Mouse (Mus musculus) G1E (cell line): Measurements from ENCODE around the gene Notch4. TPM values are rescaled to one million over a fixed set of nuclear protein-coding genes. Genes with fewer than 3 reads are reported as not detected.
A peak's percentile ranks its signal among the peaks of the same experiment; 100 is the strongest.

Experiments
- ATAC-seq: 2 replicates; pipeline ENCODE4 v1.8.0; 2016; ENCODE audit warnings: mild to moderate bottlenecking; ENCODE audit not compliant: insufficient number of reproducible peaks, poor library complexity, low FRiP score, severe bottlenecking; ENCODE audit errors: extremely low read depth
- DNase-seq: peaks from one replicate; pipeline ENCODE4 v3.0.0; 2012; ENCODE audit warnings: low spot score
- H3K27me3 ChIP-seq: 2 replicates; pipeline ENCODE4 v1.6.1; 2012; ENCODE audit warnings: mild to moderate bottlenecking, low read length, inconsistent platforms; ENCODE audit not compliant: insufficient read depth
- H3K36me3 ChIP-seq: replicated peaks from 2 replicates; pipeline ENCODE3; 2012; ENCODE audit warnings: mild to moderate bottlenecking, inconsistent platforms
- H3K4me1 ChIP-seq: 2 replicates; pipeline ENCODE4 v1.6.1; 2012; ENCODE audit warnings: low read depth, low read length, inconsistent platforms, mixed read lengths; ENCODE audit not compliant: insufficient read depth
- H3K4me3 ChIP-seq: 2 replicates; pipeline ENCODE4 v1.5.1; 2012; ENCODE audit warnings: low read depth, mild to moderate bottlenecking, inconsistent platforms, low read length, moderate library complexity, mixed read lengths
- H3K9me3 ChIP-seq: replicated peaks from 2 replicates; pipeline ENCODE4 v1.6.1; 2012; ENCODE audit warnings: inconsistent platforms
- CTCF ChIP-seq: IDR thresholded peaks from 2 replicates; pipeline ENCODE4 v1.5.1; 2012; ENCODE audit warnings: low read depth, low read length, inconsistent platforms, mixed read lengths
- GATA1 ChIP-seq: IDR thresholded peaks from 2 replicates; pipeline ENCODE4 v1.6.1; 2012; ENCODE audit warnings: borderline replicate concordance, low read length, inconsistent platforms, mixed read lengths
- GATA2 ChIP-seq: IDR thresholded peaks from 2 replicates; pipeline ENCODE4 v1.6.1; 2012; ENCODE audit warnings: low read depth, low read length, inconsistent platforms, borderline replicate concordance
- POLR2AphosphoS5 ChIP-seq: IDR thresholded peaks from 2 replicates; pipeline ENCODE4 v1.6.1; 2012; ENCODE audit warnings: low read depth, low read length, inconsistent platforms; ENCODE audit not compliant: insufficient replicate concordance
- TAL1 ChIP-seq: conservative IDR thresholded peaks from 2 replicates; pipeline ENCODE4 v1.6.1; 2012; ENCODE audit warnings: low read depth, low read length, inconsistent platforms, mixed read lengths
- polyA plus RNA-seq: library from polyadenylated mRNA; stranded (reverse); fragments of >175 nt; gene quantifications from 2 replicates; pipeline ENCODE4 v1.2.3, GENCODE M21; 2012
- total RNA-seq, 2 experiments: library from RNA; stranded (forward) in 1 of 2; stranded (reverse) in 1 of 2; fragments of 200-1000 nt in 1 of 2; fragments of >200 nt in 1 of 2; fragmentation: Nextera tagmentation in 1 of 2; gene quantifications; 2 replicates each; pipeline ENCODE4 v1.2.3; 2014 to 2017

Notch4 gene
- total and polyA plus RNA-seq, 3 experiments, result 0.34 to 0.60 (median 0.60) TPM

- no peak overlapping the region for H3K4me3 ChIP-seq
- H3K27me3 ChIP-seq, result peaks cover 44% of the 10 kb centered on the region
- H3K4me1 ChIP-seq, result peaks cover 10% of the 10 kb centered on the region
- no peaks in the 10 kb centered on the region for H3K9me3 ChIP-seq
- no peak for TF ChIP-seq GATA1
- no peak for TF ChIP-seq POLR2AphosphoS5
- no peak for TF ChIP-seq CTCF
- no peak for TF ChIP-seq GATA2
- no peak for TF ChIP-seq TAL1
- H3K36me3 ChIP-seq, result no peaks in the 10 kb centered on the region
- ATAC-seq (no peak), DNase-seq (no peak)
Measured at GRCm38 (mm10) chr17:34582528-34582927, 18.5 kb downstream of the Notch4 start.

GRCm38 (mm10) chr17:34583397-34583796 lies 19.3 kb downstream of the Notch4 start:
- DNase-seq (no peak), ATAC-seq (no peak)
- H3K36me3 ChIP-seq, result no peaks in the 10 kb centered on the region
- H3K4me1 ChIP-seq, result peaks cover 16% of the 10 kb centered on the region
- H3K9me3 ChIP-seq, result no peaks in the 10 kb centered on the region
- no peak overlapping the region for H3K4me3 ChIP-seq
- H3K27me3 ChIP-seq, result peaks cover 39% of the 10 kb centered on the region
- no peak for TF ChIP-seq CTCF

- DNase-seq (no peak), ATAC-seq (no peak)
- no peak for TF ChIP-seq GATA1
- Histone ChIP-seq H3K9me3 (no peaks in the 10 kb centered on the region), H3K36me3 (no peaks in the 10 kb centered on the region), H3K27me3 (peaks cover 39% of the 10 kb centered on the region), H3K4me1 (peaks cover 20% of the 10 kb centered on the region), H3K4me3 (no peak overlapping the region)
Measured at GRCm38 (mm10) chr17:34583819-34584218, 19.8 kb downstream of the Notch4 start.

GRCm38 (mm10) chr17:34585121-34585520 lies 21.1 kb downstream of the Notch4 start:
- H3K27me3 ChIP-seq, result peaks cover 36% of the 10 kb centered on the region
- DNase-seq (no peak), ATAC-seq (no peak)
- H3K9me3 ChIP-seq, result no peaks in the 10 kb centered on the region
- H3K4me3 ChIP-seq, result no peak overlapping the region
- no peaks in the 10 kb centered on the region for H3K36me3 ChIP-seq
- peaks cover 33% of the 10 kb centered on the region for H3K4me1 ChIP-seq
- TF ChIP-seq CTCF, result no peak
- TF ChIP-seq POLR2AphosphoS5, result no peak
- no peak for TF ChIP-seq GATA1
- no peak for TF ChIP-seq TAL1

GRCm38 (mm10) chr17:34585877-34586771 lies 22.1 kb downstream of the Notch4 start:
- Histone ChIP-seq H3K9me3 (no peaks in the 10 kb centered on the region), H3K4me1 (peaks cover 43% of the 10 kb centered on the region), H3K36me3 (peaks cover 7% of the 10 kb centered on the region), H3K27me3 (peaks cover 27% of the 10 kb centered on the region), H3K4me3 (peak overlapping the region; percentile 92; the same call in 1 of the 2 replicates)
- no peak for TF ChIP-seq TAL1
- no peak for TF ChIP-seq POLR2AphosphoS5
- TF ChIP-seq GATA1, result no peak
- no peak for TF ChIP-seq GATA2
- TF ChIP-seq CTCF, result no peak
- ATAC-seq, result no peak
- no peak for DNase-seq

GRCm38 (mm10) chr17:34586796-34587422 lies 22.8 kb downstream of the Notch4 start:
- ATAC-seq (peak; percentile 15; the same call in 1 of the 2 replicates), DNase-seq (peak; percentile 83)
- no peak for TF ChIP-seq TAL1
- peaks cover 8% of the 10 kb centered on the region for H3K36me3 ChIP-seq
- H3K27me3 ChIP-seq, result peaks cover 20% of the 10 kb centered on the region
- H3K4me3 ChIP-seq, result peak overlapping the region; percentile 92
- H3K9me3 ChIP-seq, result no peaks in the 10 kb centered on the region
- H3K4me1 ChIP-seq, result peaks cover 48% of the 10 kb centered on the region

GRCm38 (mm10) chr17:34587423-34587811 lies 23.3 kb downstream of the Notch4 start:
- ATAC-seq (no peak), DNase-seq (peak; percentile 91)
- no peak for TF ChIP-seq GATA1
- no peak for TF ChIP-seq CTCF
- no peak for TF ChIP-seq POLR2AphosphoS5
- no peak for TF ChIP-seq GATA2
- TF ChIP-seq TAL1, result no peak
- Histone ChIP-seq H3K4me3 (peak overlapping the region; percentile 92), H3K9me3 (no peaks in the 10 kb centered on the region), H3K27me3 (peaks cover 15% of the 10 kb centered on the region), H3K36me3 (peaks cover 8% of the 10 kb centered on the region), H3K4me1 (peaks cover 48% of the 10 kb centered on the region)
